Mouse (Mus musculus): Measurements from ENCODE around the gene Fam50b. TPM values are rescaled to one million over a fixed set of nuclear protein-coding genes. Genes with fewer than 3 reads are reported as not detected.
A peak's percentile ranks its signal among the peaks of the same experiment; 100 is the strongest.

Fam50b gene
- polyA plus RNA-seq, 1 experiment from 2014 or later, result not detected

GRCm38 (mm10) chr13:34765269-34765668 lies 30.6 kb downstream of the Fam50b start:
- Histone ChIP-seq H3K4me2 (ENCODE audit: low read depth, low read length) (no peak overlapping the region), H3K4me3 (ENCODE audit: low read depth, low read length) (no peak overlapping the region), H3K9me3 (replicated peaks; ENCODE audit: control insufficient read depth, low read length) (no peaks in the 10 kb centered on the region), H3K4me1 (ENCODE audit: control insufficient read depth, insufficient read depth, low read length) (no peaks in the 10 kb centered on the region; the same call in 1 of the 2 replicates), H3K27ac (replicated peaks; ENCODE audit: low read depth, low read length) (no peak overlapping the region), H3K9ac (replicated peaks; ENCODE audit: low read length) (no peak overlapping the region), H3K36me3 (replicated peaks; ENCODE audit: control insufficient read depth, insufficient read depth, low read depth, low read length) (no peaks in the 10 kb centered on the region), H3K27me3 (ENCODE audit: control insufficient read depth, insufficient read depth, low read length) (no peaks in the 10 kb centered on the region)
- 88% methylated on average over 5 of the region's 5 CpGs for WGBS
- DNase-seq (ENCODE audit: low spot score), result no peak
- no peak for ATAC-seq (replicated peaks; ENCODE audit: insufficient number of reproducible peaks, low FRiP score, low TSS enrichment, low read depth)

- no peak overlapping the region for H3K9ac ChIP-seq (replicated peaks; ENCODE audit: low read length)
- no peak overlapping the region for H3K4me3 ChIP-seq (ENCODE audit: low read depth, low read length)
- no peaks in the 10 kb centered on the region for H3K9me3 ChIP-seq (replicated peaks; ENCODE audit: control insufficient read depth, low read length)
- H3K36me3 ChIP-seq (replicated peaks; ENCODE audit: control insufficient read depth, insufficient read depth, low read depth, low read length), result no peaks in the 10 kb centered on the region
- no peaks in the 10 kb centered on the region for H3K27me3 ChIP-seq (ENCODE audit: control insufficient read depth, insufficient read depth, low read length)
- H3K4me2 ChIP-seq (ENCODE audit: low read depth, low read length), result no peak overlapping the region
- H3K4me1 ChIP-seq (ENCODE audit: control insufficient read depth, insufficient read depth, low read length), result no peaks in the 10 kb centered on the region
- H3K27ac ChIP-seq (replicated peaks; ENCODE audit: low read depth, low read length), result no peak overlapping the region
- ATAC-seq (replicated peaks; ENCODE audit: insufficient number of reproducible peaks, low FRiP score, low TSS enrichment, low read depth) (no peak), DNase-seq (ENCODE audit: low spot score) (no peak)
- 70% methylated on average over 4 of the region's 4 CpGs for WGBS
Observed at GRCm38 (mm10) chr13:34766572-34766971, 31.9 kb downstream of the Fam50b start.

GRCm38 (mm10) chr13:34767527-34768292 lies 33.1 kb downstream of the Fam50b start:
- H3K9ac ChIP-seq (replicated peaks; ENCODE audit: low read length), result no peak overlapping the region
- WGBS, result 88% methylated on average over 18 of the region's 18 CpGs
- no peaks in the 10 kb centered on the region for H3K36me3 ChIP-seq (replicated peaks; ENCODE audit: control insufficient read depth, insufficient read depth, low read depth, low read length)
- no peaks in the 10 kb centered on the region for H3K27me3 ChIP-seq (ENCODE audit: control insufficient read depth, insufficient read depth, low read length)
- no peak overlapping the region for H3K27ac ChIP-seq (replicated peaks; ENCODE audit: low read depth, low read length)
- no peaks in the 10 kb centered on the region for H3K4me1 ChIP-seq (ENCODE audit: control insufficient read depth, insufficient read depth, low read length)
- no peak overlapping the region for H3K4me2 ChIP-seq (ENCODE audit: low read depth, low read length)
- no peaks in the 10 kb centered on the region for H3K9me3 ChIP-seq (replicated peaks; ENCODE audit: control insufficient read depth, low read length)
- no peak for DNase-seq (ENCODE audit: low spot score)
- no peak overlapping the region for H3K4me3 ChIP-seq (ENCODE audit: low read depth, low read length)
- peak; percentile 34; the same call in 1 of the 2 replicates for ATAC-seq (replicated peaks; ENCODE audit: insufficient number of reproducible peaks, low FRiP score, low TSS enrichment, low read depth)

- H3K9me3 ChIP-seq (replicated peaks; ENCODE audit: control insufficient read depth, low read length), result no peaks in the 10 kb centered on the region
- H3K36me3 ChIP-seq (replicated peaks; ENCODE audit: control insufficient read depth, insufficient read depth, low read depth, low read length), result no peaks in the 10 kb centered on the region
- no peak overlapping the region for H3K4me2 ChIP-seq (ENCODE audit: low read depth, low read length)
- H3K27me3 ChIP-seq (ENCODE audit: control insufficient read depth, insufficient read depth, low read length), result no peaks in the 10 kb centered on the region
- WGBS, result 70% methylated on average over 3 of the region's 3 CpGs
- DNase-seq (ENCODE audit: low spot score), result no peak
- no peak overlapping the region for H3K4me3 ChIP-seq (ENCODE audit: low read depth, low read length)
- ATAC-seq (replicated peaks; ENCODE audit: insufficient number of reproducible peaks, low FRiP score, low TSS enrichment, low read depth), result no peak
- H3K9ac ChIP-seq (replicated peaks; ENCODE audit: low read length), result no peak overlapping the region
- 0 out of 2 replicates have a peak, but pooled peaks cover 2% of the 10 kb centered on the region for H3K4me1 ChIP-seq (ENCODE audit: control insufficient read depth, insufficient read depth, low read length)
- H3K27ac ChIP-seq (replicated peaks; ENCODE audit: low read depth, low read length), result no peak overlapping the region
Observed at GRCm38 (mm10) chr13:34776767-34777166, 42.1 kb downstream of the Fam50b start.

GRCm38 (mm10) chr13:34780856-34781610 lies 46.4 kb downstream of the Fam50b start:
- Histone ChIP-seq H3K9ac (replicated peaks; ENCODE audit: low read length) (no peak overlapping the region), H3K9me3 (replicated peaks; ENCODE audit: control insufficient read depth, low read length) (no peaks in the 10 kb centered on the region), H3K36me3 (replicated peaks; ENCODE audit: control insufficient read depth, insufficient read depth, low read depth, low read length) (no peaks in the 10 kb centered on the region), H3K4me3 (ENCODE audit: low read depth, low read length) (no peak overlapping the region), H3K4me1 (ENCODE audit: control insufficient read depth, insufficient read depth, low read length) (0 out of 2 replicates have a peak, but pooled peaks cover 2% of the 10 kb centered on the region), H3K4me2 (ENCODE audit: low read depth, low read length) (no peak overlapping the region), H3K27ac (replicated peaks; ENCODE audit: low read depth, low read length) (no peak overlapping the region; the same call in 1 of the 2 replicates), H3K27me3 (ENCODE audit: control insufficient read depth, insufficient read depth, low read length) (no peaks in the 10 kb centered on the region)
- ATAC-seq (replicated peaks; ENCODE audit: insufficient number of reproducible peaks, low FRiP score, low TSS enrichment, low read depth) (no peak), DNase-seq (ENCODE audit: low spot score) (no peak)
- WGBS, result 53% methylated on average over 7 of the region's 7 CpGs

GRCm38 (mm10) chr13:34781611-34782009 lies 47.0 kb downstream of the Fam50b start:
- no peak overlapping the region; the same call in 1 of the 2 replicates for H3K27ac ChIP-seq (replicated peaks; ENCODE audit: low read depth, low read length)
- 0 out of 2 replicates have a peak, but pooled peaks cover 2% of the 10 kb centered on the region for H3K4me1 ChIP-seq (ENCODE audit: control insufficient read depth, insufficient read depth, low read length)
- H3K9me3 ChIP-seq (replicated peaks; ENCODE audit: control insufficient read depth, low read length), result no peaks in the 10 kb centered on the region
- no peak overlapping the region for H3K4me3 ChIP-seq (ENCODE audit: low read depth, low read length)
- no peaks in the 10 kb centered on the region for H3K27me3 ChIP-seq (ENCODE audit: control insufficient read depth, insufficient read depth, low read length)
- H3K4me2 ChIP-seq (ENCODE audit: low read depth, low read length), result no peak overlapping the region
- DNase-seq (ENCODE audit: low spot score), result no peak
- 58% methylated on average over 4 of the region's 4 CpGs for WGBS
- no peak overlapping the region for H3K9ac ChIP-seq (replicated peaks; ENCODE audit: low read length)
- no peak for ATAC-seq (replicated peaks; ENCODE audit: insufficient number of reproducible peaks, low FRiP score, low TSS enrichment, low read depth)
- no peaks in the 10 kb centered on the region for H3K36me3 ChIP-seq (replicated peaks; ENCODE audit: control insufficient read depth, insufficient read depth, low read depth, low read length)

GRCm38 (mm10) chr13:34784818-34785217 lies 50.2 kb downstream of the Fam50b start:
- H3K36me3 ChIP-seq (replicated peaks; ENCODE audit: control insufficient read depth, insufficient read depth, low read depth, low read length), result no peaks in the 10 kb centered on the region
- H3K4me2 ChIP-seq (ENCODE audit: low read depth, low read length), result no peak overlapping the region
- H3K4me3 ChIP-seq (ENCODE audit: low read depth, low read length), result no peak overlapping the region
- no peak overlapping the region for H3K27ac ChIP-seq (replicated peaks; ENCODE audit: low read depth, low read length)
- WGBS, result 77% methylated on average over 8 of the region's 8 CpGs
- H3K27me3 ChIP-seq (ENCODE audit: control insufficient read depth, insufficient read depth, low read length), result no peaks in the 10 kb centered on the region
- no peak overlapping the region for H3K9ac ChIP-seq (replicated peaks; ENCODE audit: low read length)
- 0 out of 2 replicates have a peak, but pooled peaks cover 2% of the 10 kb centered on the region for H3K4me1 ChIP-seq (ENCODE audit: control insufficient read depth, insufficient read depth, low read length)
- ATAC-seq (replicated peaks; ENCODE audit: insufficient number of reproducible peaks, low FRiP score, low TSS enrichment, low read depth) (no peak), DNase-seq (ENCODE audit: low spot score) (no peak)
- H3K9me3 ChIP-seq (replicated peaks; ENCODE audit: control insufficient read depth, low read length), result no peaks in the 10 kb centered on the region

GRCm38 (mm10) chr13:34786634-34787033 lies 52.0 kb downstream of the Fam50b start:
- 85% methylated on average over 5 of the region's 5 CpGs for WGBS
- H3K4me2 ChIP-seq (ENCODE audit: low read depth, low read length), result no peak overlapping the region
- H3K4me3 ChIP-seq (ENCODE audit: low read depth, low read length), result no peak overlapping the region
- no peaks in the 10 kb centered on the region for H3K36me3 ChIP-seq (replicated peaks; ENCODE audit: control insufficient read depth, insufficient read depth, low read depth, low read length)
- H3K9me3 ChIP-seq (replicated peaks; ENCODE audit: control insufficient read depth, low read length), result no peaks in the 10 kb centered on the region
- no peaks in the 10 kb centered on the region for H3K4me1 ChIP-seq (ENCODE audit: control insufficient read depth, insufficient read depth, low read length)
- no peaks in the 10 kb centered on the region for H3K27me3 ChIP-seq (ENCODE audit: control insufficient read depth, insufficient read depth, low read length)
- no peak overlapping the region for H3K27ac ChIP-seq (replicated peaks; ENCODE audit: low read depth, low read length)
- ATAC-seq (replicated peaks; ENCODE audit: insufficient number of reproducible peaks, low FRiP score, low TSS enrichment, low read depth) (no peak), DNase-seq (ENCODE audit: low spot score) (no peak)
- no peak overlapping the region for H3K9ac ChIP-seq (replicated peaks; ENCODE audit: low read length)
